Mouse (Mus musculus): Measurements from ENCODE around the gene Acss2. TPM values are rescaled to one million over a fixed set of nuclear protein-coding genes. Genes with fewer than 3 reads are reported as not detected.

Acss2 gene
- total RNA-seq, 2 experiments from 2014 or later = 62.6 to 70.8 TPM

GRCm38 (mm10) chr2:155628519-155628918 lies 110.8 kb downstream of the Acss2 start:
- no peak for DNase-seq (ENCODE audit: low spot score in 2 of 2)
- H3K4me3 ChIP-seq = no peak overlapping the region
- H3K27ac ChIP-seq = no peak overlapping the region; the same call in 1 of the 2 replicates
- no peak for TF ChIP-seq CTCF (conservative IDR thresholded peaks at IDR 0.05)

- H3K4me3 ChIP-seq = peak overlapping the region; percentile 57
- H3K27ac ChIP-seq = peak overlapping the region; percentile 84
- DNase-seq (ENCODE audit: low spot score in 2 of 2) = peak; percentile 58 to 67
Observed at GRCm38 (mm10) chr2:155629231-155629661, 111.5 kb downstream of the Acss2 start.

GRCm38 (mm10) chr2:155630153-155630552 lies 112.4 kb downstream of the Acss2 start:
- TF ChIP-seq CTCF (conservative IDR thresholded peaks at IDR 0.05) = no peak
- DNase-seq (ENCODE audit: low spot score in 2 of 2) = no peak
- Histone ChIP-seq H3K27ac (no peak overlapping the region), H3K4me3 (no peak overlapping the region)

More at GRCm38 (mm10) chr2:155629231-155629661, 111.5 kb downstream of the Acss2 start:
- TF ChIP-seq CTCF (conservative IDR thresholded peaks at IDR 0.05) = no peak

GRCm38 (mm10) chr2:155630590-155631416 lies 113.1 kb downstream of the Acss2 start:
- H3K27ac ChIP-seq = peak overlapping the region; percentile 37; the same call in 1 of the 2 replicates
- peak; percentile 51 for TF ChIP-seq CTCF (conservative IDR thresholded peaks at IDR 0.05)
- DNase-seq (ENCODE audit: low spot score in 2 of 2) = no peak
- no peak overlapping the region for H3K4me3 ChIP-seq

- Histone ChIP-seq H3K27ac (no peak overlapping the region), H3K4me3 (no peak overlapping the region)
- DNase-seq (ENCODE audit: low spot score in 2 of 2) = no peak
- no peak for TF ChIP-seq CTCF (conservative IDR thresholded peaks at IDR 0.05)
Observed at GRCm38 (mm10) chr2:155632138-155632936, 114.6 kb downstream of the Acss2 start.

- no peak for DNase-seq (ENCODE audit: low spot score in 2 of 2)
- Histone ChIP-seq H3K27ac (no peak overlapping the region), H3K4me3 (no peak overlapping the region)
- no peak for TF ChIP-seq CTCF (conservative IDR thresholded peaks at IDR 0.05)
Observed at GRCm38 (mm10) chr2:155633121-155633520, 115.4 kb downstream of the Acss2 start.

- Histone ChIP-seq H3K4me3 (no peak overlapping the region), H3K27ac (no peak overlapping the region)
- no peak for DNase-seq (ENCODE audit: low spot score in 2 of 2)
- TF ChIP-seq CTCF (conservative IDR thresholded peaks at IDR 0.05) = no peak
Observed at GRCm38 (mm10) chr2:155633731-155634130, 116.0 kb downstream of the Acss2 start.

- Histone ChIP-seq H3K27ac (no peak overlapping the region; the same call in 1 of the 2 replicates), H3K4me3 (no peak overlapping the region)
- TF ChIP-seq CTCF (conservative IDR thresholded peaks at IDR 0.05) = no peak
- DNase-seq (ENCODE audit: low spot score in 2 of 2) = no peak
Observed at GRCm38 (mm10) chr2:155634562-155634961, 116.8 kb downstream of the Acss2 start.

Small RNA genes lying within 50 kb of the gene (microRNA-seq; reads per million reads assigned to microRNA genes)
- gene Mir499 = 5.8 to 9.4 reads per million in 2 experiments

Other genes starting within 250 kb of the Acss2 start
- 100 to 1,000 TPM; 215 to 248 TPM for gene Map1lc3a, start 241.7 kb upstream of the Acss2 start, total RNA-seq (2021)
- gene Pigu, start 160.5 kb upstream of the Acss2 start, total RNA-seq (2021) = 10 to 100 TPM; 26.3 to 26.6 TPM
- 100 to 1,000 TPM; 109 to 111 TPM for gene Trp53inp2, start 136.9 kb upstream of the Acss2 start, total RNA-seq (2021)
- 10 to 100 TPM; 70.4 to 76.3 TPM for gene Ncoa6, start 44.1 kb upstream of the Acss2 start, total RNA-seq (2021)
- 100 to 1,000 TPM; 114 to 124 TPM for gene Ggt7, start 289 bp downstream of the Acss2 start, total RNA-seq (2021)
- gene Gss, start 74.9 kb downstream of the Acss2 start, total RNA-seq (2021) = 10 to 100 TPM; 25.6 to 26.2 TPM
- 1 to 10 TPM; 5.5 to 5.6 TPM for gene Myh7b, start 93.3 kb downstream of the Acss2 start, total RNA-seq (2021)
- 100 to 1,000 TPM; 159 to 164 TPM for gene Trpc4ap, start 174.4 kb downstream of the Acss2 start, total RNA-seq (2021)
- gene Edem2, start 211.5 kb downstream of the Acss2 start, total RNA-seq (2021) = 10 to 100 TPM; 23.6 to 24.8 TPM
- gene Gm17581, start 217.9 kb downstream of the Acss2 start, total RNA-seq (2021) = not detected
- gene Procr, start 233.2 kb downstream of the Acss2 start, total RNA-seq (2021) = under 1 TPM; 0.81 to 0.97 TPM